Mouse (Mus musculus) layer of hippocampus, postnatal 36 days (tissue): Measurements from ENCODE around the gene Kcnh7. TPM values are rescaled to one million over a fixed set of nuclear protein-coding genes. Genes with fewer than 3 reads are reported as not detected.

Experiments used
- DNase-seq, 2 experiments: peaks; one replicate each; pipeline ENCODE4 v3.0.0; 2022
- total RNA-seq, 2 experiments: library from RNA; stranded (reverse); gene quantifications; 2 replicates each; pipeline ENCODE4 v1.2.3; 2021

The Kcnh7 gene
- 10 to 100 TPM; 36.1 to 36.6 TPM for total RNA-seq

DNA sequence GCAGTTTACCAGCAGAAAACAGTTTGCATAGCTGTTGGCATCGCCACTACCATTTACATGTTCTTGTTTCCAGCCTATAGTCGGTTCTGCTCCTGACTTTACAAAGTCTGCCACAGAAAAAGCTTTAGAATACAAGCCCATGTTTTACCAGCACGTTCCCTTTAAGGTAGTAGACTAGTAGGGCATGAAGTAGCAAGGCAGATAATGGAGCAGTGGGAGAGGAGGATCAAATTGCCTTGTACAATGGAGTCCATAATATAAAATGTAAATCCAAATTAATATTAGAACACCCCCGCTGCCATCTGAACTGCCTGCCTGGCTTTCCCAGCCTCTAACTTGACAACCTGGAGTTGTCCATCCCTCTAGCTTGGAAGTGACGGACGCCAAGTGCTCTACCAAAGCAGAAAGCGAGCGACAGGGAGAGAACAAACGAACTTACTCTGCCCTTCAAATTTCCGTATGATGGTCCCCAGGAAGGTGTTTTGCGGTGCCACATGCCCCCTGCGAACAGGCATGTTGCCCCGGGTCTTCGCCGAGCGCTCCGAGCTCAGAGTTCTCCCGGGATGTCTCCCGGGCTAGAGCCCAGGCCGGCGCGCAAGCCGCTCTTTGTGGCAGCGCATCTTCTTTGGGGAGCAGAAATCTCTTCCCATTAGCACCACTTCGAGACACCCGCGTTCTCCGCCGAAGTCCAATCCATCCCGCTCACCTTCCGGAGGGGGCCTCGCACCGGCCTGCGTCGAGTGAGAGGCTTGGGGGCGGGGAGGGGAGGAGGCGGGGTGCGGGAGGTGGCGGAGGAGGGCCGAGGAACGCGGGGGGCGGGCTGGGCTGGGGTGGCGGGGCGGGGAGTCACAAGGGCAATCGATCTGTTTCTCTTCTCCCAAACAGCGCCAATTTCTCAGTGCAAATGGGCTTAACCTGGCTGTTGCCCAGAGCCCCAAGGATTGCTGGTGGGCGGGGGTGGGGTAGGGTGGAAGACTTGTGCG is at the start of gene Kcnh7:
Gene Kcnh7 (minus strand): TSS at position 725 of the 983 bp plus-strand sequence.
- peak; percentile 48 to 54 for DNase-seq

DNA sequence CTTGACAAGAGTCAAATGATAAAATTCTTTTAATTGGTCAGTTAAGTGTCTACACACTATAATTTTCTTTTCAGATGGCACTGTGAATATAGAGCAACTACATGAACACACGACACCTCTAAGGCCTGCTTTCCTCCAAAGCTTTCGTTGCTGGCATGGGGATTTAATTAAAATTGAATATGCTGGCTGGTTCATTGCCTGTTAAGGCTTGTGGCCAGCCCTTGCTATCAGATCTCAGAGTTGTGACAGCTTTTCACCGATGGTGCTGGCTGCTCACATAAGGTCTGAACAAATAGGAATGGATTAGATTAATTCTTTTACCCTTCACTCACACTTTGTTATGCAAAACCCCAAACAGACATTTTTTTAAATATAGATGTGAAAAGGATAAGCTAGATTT is 23.3 kb upstream of the Kcnh7 start:
- DNase-seq: no peak

DNA sequence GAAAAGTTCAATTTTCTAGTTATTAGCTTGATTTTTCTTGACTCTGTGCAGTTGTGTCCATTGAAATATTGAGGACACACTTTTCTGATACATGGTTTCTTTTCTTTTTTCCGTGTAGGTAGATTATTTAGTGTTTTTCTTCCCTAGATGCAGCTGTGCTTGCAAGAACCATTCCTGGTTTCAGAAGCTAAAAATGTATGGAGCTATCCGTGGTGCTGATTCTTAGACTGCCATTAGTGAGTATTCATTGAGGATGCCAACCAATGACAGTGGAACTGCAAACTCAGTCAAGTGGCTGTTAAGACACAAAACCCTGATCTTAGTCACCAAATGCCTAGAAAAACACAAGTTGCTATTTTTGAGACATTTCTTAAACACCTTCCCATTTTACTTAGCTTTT is 1.9 kb upstream of the Kcnh7 start:
- no peak for DNase-seq

- DNase-seq: peak; percentile 18 to 29
Measured at GRCm38 (mm10) chr2:63184551-63185430, 704 bp upstream of the Kcnh7 start.

DNA sequence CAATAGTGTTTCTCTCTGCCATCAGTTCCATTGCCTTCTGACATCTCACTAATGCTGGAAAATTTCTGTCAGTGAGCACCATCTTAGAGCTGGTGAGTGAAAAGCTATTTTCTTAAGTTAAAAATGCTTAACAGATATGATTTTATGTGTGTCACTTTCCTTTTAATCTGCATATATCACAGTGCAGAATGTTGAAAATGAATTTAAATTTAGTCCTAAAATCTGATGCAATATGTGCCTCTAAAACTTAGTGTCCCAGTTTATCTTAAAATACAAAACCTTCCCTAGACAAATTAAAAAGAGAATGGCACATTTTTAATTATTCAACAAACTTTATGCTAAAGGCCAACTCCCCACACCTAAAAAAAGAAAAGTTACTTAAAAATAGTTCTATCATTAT is 30.4 kb downstream of the Kcnh7 start:
- no peak for DNase-seq

GRCm38 (mm10) chr2:63127762-63128516 is 56.1 kb downstream of the Kcnh7 start:
- DNase-seq: no peak

DNA sequence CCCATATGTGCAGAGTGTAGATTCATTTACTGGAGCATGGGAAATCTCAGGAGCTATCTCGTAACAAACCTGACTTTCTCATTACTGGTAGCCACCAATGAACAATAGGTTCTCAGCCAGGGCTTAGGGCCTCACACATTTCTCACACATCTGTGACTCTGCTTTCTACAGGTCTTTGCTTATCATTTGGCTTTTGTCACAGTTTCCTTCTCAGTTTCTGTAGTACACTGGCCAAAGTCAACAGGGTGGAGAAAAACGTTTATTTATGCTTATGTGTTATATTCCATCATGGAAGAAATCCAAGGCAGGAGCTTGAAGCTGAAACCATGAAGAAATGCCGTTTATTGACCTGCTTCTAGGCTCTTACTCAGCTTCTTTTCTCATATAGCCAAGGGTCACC is 63.8 kb downstream of the Kcnh7 start:
- DNase-seq: no peak

DNA sequence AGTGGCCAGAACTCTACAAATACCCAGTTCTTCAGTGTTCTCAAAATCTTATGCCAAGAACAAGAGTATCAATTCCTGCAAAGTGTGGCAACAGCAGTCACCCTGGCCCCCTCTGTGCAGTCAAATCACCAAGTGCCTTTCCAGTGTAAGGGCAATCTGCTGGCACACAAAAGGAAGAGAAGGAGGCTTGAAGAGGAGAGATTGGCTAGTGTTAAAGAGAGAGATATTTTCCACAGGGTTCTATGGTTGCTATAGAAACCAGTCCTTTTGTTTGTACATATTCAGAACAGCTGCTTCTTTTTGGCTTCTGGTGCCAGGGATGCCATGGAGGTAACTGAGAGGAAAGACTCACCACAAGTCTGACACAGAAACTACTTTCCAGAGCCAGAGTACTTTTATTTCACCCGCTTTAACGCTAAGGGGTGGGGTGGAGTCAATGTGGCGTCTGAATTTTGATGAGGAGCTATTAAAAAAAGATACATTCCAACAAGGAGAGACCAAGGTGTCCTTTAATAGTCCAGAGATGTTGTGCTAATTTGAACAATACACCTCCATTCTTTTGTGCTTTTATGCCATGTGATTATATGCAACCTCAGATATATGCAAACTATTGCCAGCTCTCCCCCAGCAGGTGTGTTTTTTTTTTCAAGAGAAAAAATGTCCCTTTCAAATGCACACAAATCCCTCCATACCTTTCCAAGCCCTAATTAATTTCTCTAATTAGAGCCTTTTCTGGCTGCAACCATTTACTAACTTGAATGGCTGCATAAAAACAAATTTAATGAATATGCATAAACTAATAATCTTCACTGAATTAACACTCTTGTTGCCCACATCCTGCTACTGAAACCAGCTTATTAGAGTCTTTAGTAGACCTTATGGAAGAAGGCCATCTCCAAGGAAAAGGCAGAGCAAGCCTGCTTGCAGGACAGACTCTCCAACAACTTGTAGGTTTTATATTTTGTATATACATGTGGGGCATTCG is 66.6 kb downstream of the Kcnh7 start:
- DNase-seq: no peak

GRCm38 (mm10) chr2:63105971-63106370 is 78.1 kb downstream of the Kcnh7 start:
- DNase-seq: no peak

DNA sequence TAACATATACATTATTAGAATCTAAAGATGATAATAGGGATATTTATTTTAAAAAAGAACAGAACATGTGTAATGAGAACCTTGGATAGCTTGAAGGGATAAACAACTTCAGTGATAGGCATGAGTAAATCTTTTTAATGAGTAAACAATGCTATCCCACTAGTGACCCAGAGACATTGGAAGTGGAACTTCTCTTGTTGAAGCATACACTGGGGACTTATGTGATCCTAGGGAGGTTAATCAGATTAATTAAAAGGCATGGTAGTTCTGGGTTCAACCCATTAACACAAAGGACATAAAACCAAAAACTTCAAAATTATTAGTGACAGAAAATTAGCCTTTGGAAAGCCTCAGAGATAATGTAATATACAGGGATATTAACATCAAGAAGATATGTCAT is 84.4 kb downstream of the Kcnh7 start:
- no peak for DNase-seq

DNA sequence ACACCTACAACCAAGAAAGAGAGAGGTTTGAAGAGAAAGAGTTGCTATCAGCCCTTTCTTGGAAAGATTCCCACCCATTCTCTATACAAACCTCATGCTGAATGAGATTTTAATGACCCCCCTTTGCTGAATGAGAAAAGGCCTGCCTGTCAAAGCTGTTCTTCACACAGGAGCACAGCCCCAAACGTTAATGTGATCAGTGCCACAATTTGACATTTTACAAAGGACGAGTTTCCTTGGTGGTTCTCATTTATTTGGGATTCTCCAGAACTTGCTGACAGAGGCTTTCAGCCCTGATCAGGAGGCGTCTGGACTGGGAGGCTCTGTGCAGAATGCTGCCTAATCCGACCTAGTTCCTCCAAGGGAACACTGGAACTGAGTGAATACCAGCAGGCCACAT is 92.3 kb downstream of the Kcnh7 start:
- DNase-seq: no peak

GRCm38 (mm10) chr2:63090447-63090846 is 93.6 kb downstream of the Kcnh7 start:
- DNase-seq: no peak

DNA sequence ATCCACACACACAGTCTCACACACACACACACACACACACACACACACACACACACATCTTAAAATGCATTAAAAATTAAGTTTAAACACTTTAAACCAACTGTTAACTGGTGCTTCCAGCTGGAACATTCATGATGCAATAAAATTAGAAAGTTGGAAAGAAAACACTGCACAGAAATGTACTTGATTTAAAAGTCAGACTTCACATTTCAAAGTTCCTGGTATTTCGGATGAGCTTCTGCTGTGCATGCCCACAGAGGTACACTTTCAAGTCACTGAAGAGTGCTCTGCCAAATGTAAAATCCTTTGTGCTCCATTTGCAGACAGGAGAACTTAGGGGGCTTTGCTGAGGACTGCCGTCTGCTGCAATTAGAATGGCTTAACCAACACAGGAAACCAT is 125.7 kb downstream of the Kcnh7 start:
- DNase-seq: no peak

DNA sequence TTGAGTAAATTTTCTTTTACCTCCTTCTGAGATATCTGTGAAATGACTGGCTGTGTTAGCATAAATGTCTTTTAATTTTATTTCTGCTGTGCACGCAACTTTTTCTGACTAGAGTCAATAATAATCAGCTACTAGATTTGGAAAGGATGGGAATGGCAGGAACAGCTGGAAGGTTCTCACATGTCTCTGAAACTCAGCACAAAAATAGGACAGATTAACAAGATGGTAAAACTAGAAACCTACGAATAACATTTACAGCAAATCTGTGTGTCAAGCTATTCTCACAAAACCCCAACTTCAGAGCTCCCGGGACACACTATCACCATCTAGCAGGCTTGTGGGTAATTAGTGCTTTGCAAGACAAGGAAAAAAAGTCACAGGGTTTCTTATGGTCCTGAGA is 134.2 kb downstream of the Kcnh7 start:
- DNase-seq: no peak

GRCm38 (mm10) chr2:63039718-63040117 is 144.4 kb downstream of the Kcnh7 start:
- no peak for DNase-seq

DNA sequence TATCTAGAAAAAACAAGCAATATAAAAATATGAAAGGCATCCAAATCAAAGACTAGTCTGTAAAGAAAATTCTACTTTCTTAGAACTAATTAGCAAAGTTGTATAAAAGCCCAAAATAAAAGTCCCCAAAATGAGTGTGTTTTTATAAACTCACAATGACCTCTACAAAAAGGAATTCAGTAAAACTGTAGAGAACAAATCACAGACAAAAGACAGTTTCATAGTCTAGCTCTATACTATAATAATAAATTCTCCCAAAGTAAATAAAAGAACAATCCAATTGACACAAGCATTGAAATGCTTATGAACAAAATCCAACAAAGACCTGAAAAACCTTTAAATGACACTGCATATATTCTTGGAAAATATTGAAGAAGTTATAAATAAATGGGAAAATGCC is 169.2 kb downstream of the Kcnh7 start:
- DNase-seq: no peak

DNA sequence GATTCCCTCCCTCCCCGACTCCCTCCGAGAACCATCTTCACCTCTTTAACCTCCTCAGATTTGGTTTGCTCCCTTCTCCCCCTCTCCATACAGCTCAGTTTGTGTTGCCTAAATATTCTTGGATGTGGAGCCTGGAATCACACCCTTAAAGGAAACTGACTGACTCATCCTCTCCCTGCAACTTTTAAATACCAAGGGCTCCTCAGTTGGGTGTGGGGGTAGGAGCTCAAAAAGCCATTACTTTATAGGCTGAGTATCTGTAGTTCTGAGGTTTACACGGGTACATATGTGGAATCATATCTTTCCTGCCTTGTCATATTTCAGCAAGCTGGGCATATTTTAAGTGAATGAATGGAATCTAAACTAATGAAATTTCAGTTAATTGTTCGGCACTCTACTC is 174.9 kb downstream of the Kcnh7 start:
- DNase-seq: no peak

DNA sequence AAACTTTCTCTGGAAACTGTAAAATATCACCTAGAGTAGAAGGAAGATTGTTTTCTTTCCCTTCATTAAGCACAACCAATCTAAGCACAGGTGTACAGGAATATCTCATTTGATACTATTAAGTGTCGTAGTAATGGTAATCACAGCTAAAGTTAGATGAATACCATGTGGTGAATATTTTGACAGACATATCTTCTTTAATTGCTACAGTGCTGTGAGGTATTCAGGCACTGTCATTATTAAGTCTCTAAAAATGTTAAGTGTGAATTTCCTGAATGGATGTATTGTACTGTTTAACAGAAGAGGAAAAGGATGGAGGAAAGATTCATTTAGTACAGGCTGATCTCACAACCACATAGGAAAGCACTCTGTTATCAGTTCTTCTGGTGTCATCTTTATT is 181.3 kb downstream of the Kcnh7 start:
- no peak for DNase-seq

- DNase-seq: no peak
Measured at GRCm38 (mm10) chr2:62997692-62998091, 186.4 kb downstream of the Kcnh7 start.

GRCm38 (mm10) chr2:62988616-62989015 is 195.5 kb downstream of the Kcnh7 start:
- DNase-seq: no peak

DNA sequence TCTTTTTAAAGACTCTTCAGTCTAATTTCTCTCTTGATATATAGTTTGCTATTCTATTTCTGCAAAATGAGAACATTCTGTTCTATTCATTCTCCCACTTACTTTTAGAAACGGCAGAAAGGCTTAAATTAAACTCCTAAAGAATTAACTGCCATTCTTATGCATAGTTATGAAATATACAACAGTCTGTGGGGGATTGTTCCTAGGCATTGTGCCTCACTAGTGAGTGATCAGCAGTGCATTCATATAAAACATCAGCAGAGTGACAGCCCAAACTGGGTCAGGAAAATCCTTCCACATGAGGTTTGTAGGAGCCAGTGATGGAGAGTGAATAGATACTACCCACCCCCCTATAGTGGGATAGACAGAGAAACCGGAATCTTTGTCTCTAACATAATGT is 200.2 kb downstream of the Kcnh7 start:
- DNase-seq: no peak
